Mouse (Mus musculus) liver, postnatal 0 days (tissue): Measurements from ENCODE around the gene Gm9903.

Experiments
- CTCF ChIP-seq: sonication (generic); IDR thresholded peaks from 2 replicates; pipeline ENCODE4 v1.5.1; 2016; ENCODE audit warnings: antibody characterized with exemption, low read depth
- EP300 ChIP-seq: IDR thresholded peaks from 2 replicates; pipeline ENCODE4 v1.6.1; 2016; ENCODE audit warnings: antibody characterized with exemption, low read depth, mild to moderate bottlenecking

GRCm38 (mm10) chr5:33655251-33655840 lies 25.6 kb downstream of the Gm9903 start:
- no peak for TF ChIP-seq CTCF
- no peak for TF ChIP-seq EP300
